Mouse (Mus musculus): ENCODE measurements at regions not wholly inside any gene's neighbourhood (a gene's known extent, or its start where the extent isn't known, plus 50 kb on each side); places are given as distances from the start of the nearest gene placed in this dataset.
A peak's percentile ranks its signal among the peaks of the same experiment; 100 is the strongest.
"Not testable (repeated sequence)": the region's sequence is repeated elsewhere in the genome, so short reads cannot be mapped to it uniquely, and the experiment has no call there.

DNA sequence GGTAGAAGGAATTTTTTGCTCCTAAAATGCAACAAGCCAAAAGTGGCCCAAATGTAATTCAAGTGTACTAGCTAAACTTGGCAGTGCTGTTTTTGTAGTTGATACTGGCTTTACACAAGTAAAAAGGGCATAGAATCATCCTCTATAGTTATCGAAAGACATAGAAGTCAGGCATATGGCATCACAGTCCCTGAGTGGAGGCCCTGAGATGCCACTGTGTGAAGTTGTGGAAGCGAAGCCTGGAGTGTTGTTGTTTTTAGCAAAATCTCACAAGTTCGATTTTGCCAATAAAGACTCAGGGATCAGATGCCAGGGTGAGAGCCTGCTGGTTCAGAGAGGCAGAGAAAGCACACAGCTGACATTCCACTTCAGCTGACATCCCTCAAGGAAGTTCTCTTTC lies 121.6 kb upstream of the C9orf72 start:
- no peak for DNase-seq (ENCODE audit: low spot score)

- DNase-seq (ENCODE audit: low spot score) = no peak
Observed at GRCm38 (mm10) chr4:35343751-35344150, 117.8 kb upstream of the C9orf72 start.

GRCm38 (mm10) chr4:35331161-35331560 lies 105.2 kb upstream of the C9orf72 start:
- no peak for DNase-seq (ENCODE audit: low spot score)

DNA sequence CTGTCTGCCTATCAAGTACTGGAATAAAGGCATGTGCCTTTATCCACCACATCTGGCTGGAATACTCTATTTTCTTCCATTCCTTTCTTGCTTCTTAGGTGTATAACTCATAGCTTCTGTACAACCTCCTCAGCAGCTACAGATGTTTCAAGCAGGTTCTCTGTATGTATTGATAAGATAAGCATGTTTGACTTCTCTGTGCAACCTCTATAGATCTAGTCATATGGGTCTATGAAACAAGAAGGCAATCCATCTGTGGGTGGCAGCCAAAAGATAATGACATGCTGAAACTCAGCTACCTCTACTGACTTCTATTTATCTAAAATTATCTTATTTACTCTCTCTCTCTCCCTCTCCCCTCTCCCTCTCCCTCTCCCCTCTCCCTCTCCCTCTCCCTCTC lies 99.3 kb upstream of the C9orf72 start:
- DNase-seq (ENCODE audit: low spot score) = no peak

- no peak for DNase-seq (ENCODE audit: low spot score)
Observed at GRCm38 (mm10) chr4:35322432-35323173, 96.6 kb upstream of the C9orf72 start.

DNA sequence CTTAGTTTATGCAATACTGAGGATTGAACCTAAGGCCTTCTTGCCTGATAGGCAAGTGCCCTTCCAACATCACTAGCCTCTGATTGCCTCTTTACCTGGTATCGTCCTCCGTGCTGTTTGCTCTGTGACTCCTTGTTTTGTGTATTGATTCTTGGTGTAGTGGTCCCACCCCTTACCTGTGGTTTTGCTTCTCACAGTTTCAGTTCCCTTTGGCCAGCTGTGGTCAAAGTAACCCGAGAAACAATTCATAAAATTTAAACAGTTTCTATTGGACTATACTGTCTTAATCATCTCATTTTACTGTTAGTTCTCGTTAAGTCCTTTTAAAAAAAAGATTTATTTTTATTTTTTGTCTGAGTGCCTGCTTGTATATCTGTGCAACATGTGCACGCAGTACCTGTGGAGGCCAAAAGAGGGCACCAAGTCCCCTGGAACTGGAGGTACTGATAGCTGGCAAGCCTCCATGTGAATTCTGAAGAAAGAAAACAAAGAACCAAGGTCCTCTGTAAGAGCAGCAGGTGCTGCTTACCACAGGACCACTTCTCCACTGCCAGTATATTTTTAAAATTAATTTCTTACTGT lies 84.5 kb upstream of the C9orf72 start:
- peak; percentile 35 for DNase-seq (ENCODE audit: low spot score)

DNA sequence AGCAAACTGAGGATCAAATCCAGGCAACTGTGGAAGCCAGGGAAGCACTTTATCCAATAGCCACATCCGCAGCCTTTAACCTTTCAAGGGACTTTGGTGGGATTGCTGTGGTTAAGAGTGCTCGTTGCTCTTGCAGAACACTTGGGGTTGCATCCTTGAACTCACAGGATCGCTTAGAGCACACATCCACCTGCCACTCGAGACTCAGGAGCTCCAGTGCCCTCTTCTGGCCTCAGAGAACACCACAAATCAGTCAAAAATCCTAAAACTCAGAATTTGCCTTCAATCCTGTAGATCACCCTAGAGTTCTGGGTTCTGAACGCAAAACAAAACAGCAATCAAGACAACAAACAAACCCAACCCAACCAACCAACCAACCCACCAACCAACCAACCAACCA lies 82.2 kb upstream of the C9orf72 start:
- no peak for DNase-seq (ENCODE audit: low spot score)

DNA sequence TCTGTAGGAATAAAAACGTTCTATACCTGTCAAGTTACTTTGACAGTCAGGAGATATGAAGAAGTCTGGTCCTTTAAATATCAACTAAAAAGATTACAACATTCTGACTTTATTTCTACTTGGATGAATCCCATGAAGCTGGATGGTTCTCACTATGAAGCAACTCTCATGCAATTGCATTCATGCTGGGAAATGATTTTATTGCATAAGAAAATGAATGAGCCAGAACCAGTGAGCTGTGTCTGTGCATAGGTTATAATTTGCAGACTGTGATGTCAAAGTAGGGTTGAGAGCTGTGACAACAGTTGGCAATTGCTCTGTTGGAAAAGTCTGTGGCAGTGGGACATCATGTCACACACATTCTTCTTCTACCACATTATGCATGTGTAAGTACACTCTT lies 79.2 kb upstream of the C9orf72 start:
- no peak for DNase-seq (ENCODE audit: low spot score)

GRCm38 (mm10) chr4:35300848-35301247 lies 74.9 kb upstream of the C9orf72 start:
- no peak for DNase-seq (ENCODE audit: low spot score)

DNA sequence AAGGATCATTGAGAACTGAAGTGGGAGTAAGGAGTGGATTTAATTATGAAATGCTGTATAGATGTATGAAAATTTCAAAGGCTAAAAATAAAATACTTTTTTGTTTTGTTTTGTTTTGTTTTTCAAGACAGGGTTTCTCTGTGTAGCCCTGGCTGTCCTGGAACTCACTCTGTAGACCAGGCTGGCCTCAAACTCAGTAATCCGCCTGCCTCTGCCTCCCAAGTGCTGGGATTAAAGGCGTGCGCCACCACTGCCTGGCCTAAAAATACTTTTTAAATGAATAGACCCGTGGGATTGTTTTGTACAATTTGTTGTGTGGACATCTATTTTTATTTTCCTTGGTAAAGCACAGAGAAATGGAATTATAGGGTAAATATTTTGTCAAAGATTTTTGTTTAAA lies 74.4 kb upstream of the C9orf72 start:
- not testable (repeated sequence) for DNase-seq (ENCODE audit: low spot score)

DNA sequence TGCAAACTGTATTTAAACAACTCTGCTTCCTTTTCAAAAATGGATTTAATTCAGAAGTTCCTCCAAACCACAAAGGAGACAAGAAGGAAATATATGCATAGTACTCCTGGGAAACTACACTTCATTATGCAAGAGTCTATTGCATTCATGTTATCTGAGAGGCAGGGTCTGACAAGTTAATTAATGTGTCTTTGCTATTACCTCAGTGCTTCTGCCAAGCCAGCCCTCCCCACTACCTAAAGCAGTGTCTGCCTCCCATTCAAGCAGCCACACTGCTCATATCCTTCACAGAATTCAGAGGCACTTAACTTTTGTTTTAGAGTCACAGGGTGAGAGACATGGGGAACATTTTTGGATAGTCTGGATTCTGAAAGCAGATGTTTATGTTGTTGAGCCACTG lies 58.6 kb upstream of the C9orf72 start:
- no peak for DNase-seq (ENCODE audit: low spot score)

Data from ovary, postnatal 36 days (tissue).